Mouse (Mus musculus): ENCODE data around the gene Fhl4. TPM values are rescaled to one million over a fixed set of nuclear protein-coding genes. Genes with fewer than 3 reads are reported as not detected.

The Fhl4 gene
- polyA plus RNA-seq, 1 experiment: 0.24 TPM

GRCm38 (mm10) chr10:85052451-85052850, 49.8 kb downstream of the Fhl4 start:
- H3ac ChIP-seq (ENCODE audit: control insufficient read depth, insufficient read length): no peak overlapping the region
- H3K4me2 ChIP-seq (ENCODE audit: low read depth): no peak overlapping the region
- no peak overlapping the region for H3K4me3 ChIP-seq
- peaks cover 5% of the 10 kb centered on the region for H3K27me3 ChIP-seq (ENCODE audit: control insufficient read depth, insufficient read depth, insufficient read length)
- TF ChIP-seq POLR2A (IDR thresholded peaks at IDR 0.05; ENCODE audit: insufficient read length, low read depth) (no peak), SRF (IDR thresholded peaks at IDR 0.05; ENCODE audit: control insufficient read depth, insufficient read length, low read depth) (no peak), MAX (IDR thresholded peaks at IDR 0.05; ENCODE audit: low read depth) (no peak), TCF12 (IDR thresholded peaks at IDR 0.05; ENCODE audit: insufficient read depth, poor library complexity, severe bottlenecking) (no peak)
- H3K36me3 ChIP-seq (ENCODE audit: control insufficient read depth, insufficient read depth): no peaks in the 10 kb centered on the region
- no peaks in the 10 kb centered on the region for H3K79me2 ChIP-seq (ENCODE audit: control insufficient read depth, insufficient read depth)

- no peaks in the 10 kb centered on the region for H3K79me2 ChIP-seq (ENCODE audit: control insufficient read depth, insufficient read depth)
- TF ChIP-seq TCF3 (IDR thresholded peaks at IDR 0.05; ENCODE audit: insufficient read length, low read depth) (no peak), REST (IDR thresholded peaks at IDR 0.05; ENCODE audit: insufficient read depth, insufficient read length) (no peak), SRF (IDR thresholded peaks at IDR 0.05; ENCODE audit: control insufficient read depth, insufficient read length, low read depth) (no peak), POLR2A (IDR thresholded peaks at IDR 0.05; ENCODE audit: insufficient read length, low read depth) (no peak), MYOG (IDR thresholded peaks at IDR 0.05; ENCODE audit: control insufficient read depth in 1 of 3, insufficient read depth in 1 of 3, insufficient read length in 2 of 3, low read depth in 2 of 3) (no peak), USF1 (IDR thresholded peaks at IDR 0.05; ENCODE audit: low read depth) (no peak), MAX (IDR thresholded peaks at IDR 0.05; ENCODE audit: low read depth) (no peak), TCF12 (IDR thresholded peaks at IDR 0.05; ENCODE audit: insufficient read depth, poor library complexity, severe bottlenecking) (no peak), CEBPB (IDR thresholded peaks at IDR 0.05; ENCODE audit: insufficient read depth, poor library complexity, severe bottlenecking) (no peak), E2F4 (IDR thresholded peaks at IDR 0.05; ENCODE audit: insufficient read depth) (no peak), MYOD1 (IDR thresholded peaks at IDR 0.05; ENCODE audit: control insufficient read depth in 1 of 3, insufficient read length in 2 of 3, low read depth in 2 of 3) (no peak)
- H3K4me2 ChIP-seq (ENCODE audit: low read depth): no peak overlapping the region
- no peak overlapping the region for H3K4me3 ChIP-seq
- no peaks in the 10 kb centered on the region for H3K36me3 ChIP-seq (ENCODE audit: control insufficient read depth, insufficient read depth)
- H3K27me3 ChIP-seq (ENCODE audit: control insufficient read depth, insufficient read depth, insufficient read length): peaks cover 5% of the 10 kb centered on the region
- H3ac ChIP-seq (ENCODE audit: control insufficient read depth, insufficient read length): no peak overlapping the region
Measured at GRCm38 (mm10) chr10:85050668-85051208, 51.6 kb downstream of the Fhl4 start.

- no peaks in the 10 kb centered on the region for H3K79me2 ChIP-seq (ENCODE audit: control insufficient read depth, insufficient read depth)
- TF ChIP-seq CEBPB (IDR thresholded peaks at IDR 0.05; ENCODE audit: insufficient read depth, poor library complexity, severe bottlenecking) (no peak), MAX (IDR thresholded peaks at IDR 0.05; ENCODE audit: low read depth) (no peak), SRF (IDR thresholded peaks at IDR 0.05; ENCODE audit: control insufficient read depth, insufficient read length, low read depth) (no peak), E2F4 (IDR thresholded peaks at IDR 0.05; ENCODE audit: insufficient read depth) (no peak)
- no peak overlapping the region for H3K4me2 ChIP-seq (ENCODE audit: low read depth)
- peaks cover 5% of the 10 kb centered on the region for H3K27me3 ChIP-seq (ENCODE audit: control insufficient read depth, insufficient read depth, insufficient read length)
- H3ac ChIP-seq (ENCODE audit: control insufficient read depth, insufficient read length): no peak overlapping the region
- no peaks in the 10 kb centered on the region for H3K36me3 ChIP-seq (ENCODE audit: control insufficient read depth, insufficient read depth)
- no peak overlapping the region for H3K4me3 ChIP-seq
Measured at GRCm38 (mm10) chr10:85048008-85048407, 54.3 kb downstream of the Fhl4 start.

- Histone ChIP-seq H3K4me3 (no peak overlapping the region), H3K36me3 (ENCODE audit: control insufficient read depth, insufficient read depth) (no peaks in the 10 kb centered on the region), H3K27me3 (ENCODE audit: control insufficient read depth, insufficient read depth, insufficient read length) (peaks cover 5% of the 10 kb centered on the region), H3K4me2 (ENCODE audit: low read depth) (no peak overlapping the region), H3ac (ENCODE audit: control insufficient read depth, insufficient read length) (no peak overlapping the region), H3K79me2 (ENCODE audit: control insufficient read depth, insufficient read depth) (no peaks in the 10 kb centered on the region)
- TF ChIP-seq SRF (IDR thresholded peaks at IDR 0.05; ENCODE audit: control insufficient read depth, insufficient read length, low read depth): no peak
- no peak for TF ChIP-seq POLR2AphosphoS2 (IDR thresholded peaks at IDR 0.05; ENCODE audit: insufficient read length, low read depth)
- TF ChIP-seq REST (IDR thresholded peaks at IDR 0.05; ENCODE audit: insufficient read depth, insufficient read length): no peak
- TF ChIP-seq POLR2A (IDR thresholded peaks at IDR 0.05; ENCODE audit: insufficient read length, low read depth): no peak
- no peak for TF ChIP-seq TCF12 (IDR thresholded peaks at IDR 0.05; ENCODE audit: insufficient read depth, poor library complexity, severe bottlenecking)
- no peak for TF ChIP-seq USF1 (IDR thresholded peaks at IDR 0.05; ENCODE audit: low read depth)
- TF ChIP-seq TCF3 (IDR thresholded peaks at IDR 0.05; ENCODE audit: insufficient read length, low read depth): no peak
- no peak for TF ChIP-seq MYOD1 (IDR thresholded peaks at IDR 0.05; ENCODE audit: control insufficient read depth in 1 of 3, insufficient read length in 2 of 3, low read depth in 2 of 3)
- TF ChIP-seq MAX (IDR thresholded peaks at IDR 0.05; ENCODE audit: low read depth): no peak
- no peak for TF ChIP-seq E2F4 (IDR thresholded peaks at IDR 0.05; ENCODE audit: insufficient read depth)
- no peak for TF ChIP-seq CEBPB (IDR thresholded peaks at IDR 0.05; ENCODE audit: insufficient read depth, poor library complexity, severe bottlenecking)
- no peak for TF ChIP-seq MYOG (IDR thresholded peaks at IDR 0.05; ENCODE audit: control insufficient read depth in 1 of 3, insufficient read depth in 1 of 3, insufficient read length in 2 of 3, low read depth in 2 of 3)
Measured at GRCm38 (mm10) chr10:85046585-85046984, 55.7 kb downstream of the Fhl4 start.

Other genes with a start within 250 kb of the Fhl4 start
- gene Ric8b, start 184.9 kb downstream of the Fhl4 start, polyA plus RNA-seq (2012; fragmentation: generic; extraction: Trizol): 8.7 TPM
- gene Tmem263, start 132 bp upstream of the Fhl4 start, polyA plus RNA-seq (2012; fragmentation: generic; extraction: Trizol): 12.6 TPM
- gene Mterf2, start 25.5 kb upstream of the Fhl4 start, polyA plus RNA-seq (2012; fragmentation: generic; extraction: Trizol): 3.9 TPM
- 6.1 TPM for gene Cry1, start 82.6 kb upstream of the Fhl4 start, polyA plus RNA-seq (2012; fragmentation: generic; extraction: Trizol)

All from myocyte (in vitro differentiated cells).